Mouse (Mus musculus): ENCODE data around the gene Olfr1507. TPM values are rescaled to one million over a fixed set of nuclear protein-coding genes. Genes with fewer than 3 reads are reported as not detected.

Gene Olfr1507
- not detected for total RNA-seq (2021)
- polyA plus RNA-seq (2012; rRNA removed) = not detected in 2 replicates
- long read RNA-seq = 0 reads

GRCm38 (mm10) chr14:52495516-52495915, at the start of gene Olfr1507:
Gene Olfr1507 (minus strand): TSS chr14:52495749.
- no peaks in the 10 kb centered on the region for H3K27me3 ChIP-seq (ENCODE audit: control insufficient read depth, insufficient read depth, low read length)
- no peak within 1 kb of the TSS for H3K9ac ChIP-seq (ENCODE audit: low read depth, low read length)
- no peak within 1 kb of the TSS for H3K27ac ChIP-seq
- no peak within 1 kb of the TSS for H3K4me3 ChIP-seq
- DNase-seq = no peak
- TF ChIP-seq EP300 (IDR thresholded peaks at IDR 0.05; ENCODE audit: insufficient read depth, low read depth, low read length) (no peak), POLR2A (IDR thresholded peaks at IDR 0.05; ENCODE audit: insufficient read depth, low read depth, low read length) (no peak), CTCF (IDR thresholded peaks at IDR 0.05) (no peak)
- intact Hi-C loops (cut with DNase I) = no loop called here
- no peaks in the 10 kb centered on the region for H3K79me2 ChIP-seq (replicated peaks; ENCODE audit: control insufficient read depth, insufficient read depth, low read length)
- WGBS = 76% methylated on average over 4 of the region's 4 CpGs
- no peaks in the 10 kb centered on the region for H3K36me3 ChIP-seq (ENCODE audit: control insufficient read depth, insufficient read depth, low read length)
- no peaks in the 10 kb centered on the region for H3K4me1 ChIP-seq (ENCODE audit: control insufficient read depth, insufficient read depth, low read length)

- 81% methylated on average over 1 of the region's 1 CpGs for WGBS
- Histone ChIP-seq H3K27me3 (ENCODE audit: control insufficient read depth, insufficient read depth, low read length) (no peaks in the 10 kb centered on the region), H3K79me2 (replicated peaks; ENCODE audit: control insufficient read depth, insufficient read depth, low read length) (no peaks in the 10 kb centered on the region), H3K36me3 (ENCODE audit: control insufficient read depth, insufficient read depth, low read length) (no peaks in the 10 kb centered on the region), H3K9ac (ENCODE audit: low read depth, low read length) (no peak overlapping the region), H3K4me3 (no peak overlapping the region), H3K27ac (no peak overlapping the region), H3K4me1 (ENCODE audit: control insufficient read depth, insufficient read depth, low read length) (no peaks in the 10 kb centered on the region)
- TF ChIP-seq EP300 (IDR thresholded peaks at IDR 0.05; ENCODE audit: insufficient read depth, low read depth, low read length) = no peak
- TF ChIP-seq CTCF (IDR thresholded peaks at IDR 0.05) = no peak
- TF ChIP-seq POLR2A (IDR thresholded peaks at IDR 0.05; ENCODE audit: insufficient read depth, low read depth, low read length) = no peak
- intact Hi-C loops (cut with DNase I) = no loop called here
- no peak for DNase-seq
Measured at GRCm38 (mm10) chr14:52533336-52533735, 37.8 kb upstream of the Olfr1507 start.

GRCm38 (mm10) chr14:52524952-52525351, 29.4 kb upstream of the Olfr1507 start:
- intact Hi-C loops (cut with DNase I) = no loop called here
- no peaks in the 10 kb centered on the region for H3K4me1 ChIP-seq (ENCODE audit: control insufficient read depth, insufficient read depth, low read length)
- no peak for TF ChIP-seq EP300 (IDR thresholded peaks at IDR 0.05; ENCODE audit: insufficient read depth, low read depth, low read length)
- TF ChIP-seq CTCF (IDR thresholded peaks at IDR 0.05) = no peak
- TF ChIP-seq POLR2A (IDR thresholded peaks at IDR 0.05; ENCODE audit: insufficient read depth, low read depth, low read length) = no peak
- H3K9ac ChIP-seq (ENCODE audit: low read depth, low read length) = no peak overlapping the region
- H3K4me3 ChIP-seq = no peak overlapping the region
- H3K36me3 ChIP-seq (ENCODE audit: control insufficient read depth, insufficient read depth, low read length) = no peaks in the 10 kb centered on the region
- H3K79me2 ChIP-seq (replicated peaks; ENCODE audit: control insufficient read depth, insufficient read depth, low read length) = no peaks in the 10 kb centered on the region
- no peaks in the 10 kb centered on the region for H3K27me3 ChIP-seq (ENCODE audit: control insufficient read depth, insufficient read depth, low read length)
- DNase-seq = no peak
- 74% methylated on average over 1 of the region's 1 CpGs for WGBS
- no peak overlapping the region for H3K27ac ChIP-seq

GRCm38 (mm10) chr14:52467395-52467794, 28.2 kb downstream of the Olfr1507 start, which contains the start of gene Olfr1508:
Gene Olfr1508 (minus strand): TSS chr14:52467495.
- Histone ChIP-seq H3K27ac (no peak within 1 kb of the TSS), H3K4me1 (ENCODE audit: control insufficient read depth, insufficient read depth, low read length) (no peaks in the 10 kb centered on the region), H3K36me3 (ENCODE audit: control insufficient read depth, insufficient read depth, low read length) (no peaks in the 10 kb centered on the region), H3K27me3 (ENCODE audit: control insufficient read depth, insufficient read depth, low read length) (no peaks in the 10 kb centered on the region), H3K9ac (ENCODE audit: low read depth, low read length) (no peak within 1 kb of the TSS), H3K79me2 (replicated peaks; ENCODE audit: control insufficient read depth, insufficient read depth, low read length) (no peaks in the 10 kb centered on the region), H3K4me3 (no peak within 1 kb of the TSS)
- 55% methylated on average over 2 of the region's 2 CpGs for WGBS
- TF ChIP-seq CTCF (IDR thresholded peaks at IDR 0.05) = no peak
- TF ChIP-seq EP300 (IDR thresholded peaks at IDR 0.05; ENCODE audit: insufficient read depth, low read depth, low read length) = no peak
- no peak for TF ChIP-seq POLR2A (IDR thresholded peaks at IDR 0.05; ENCODE audit: insufficient read depth, low read depth, low read length)
- intact Hi-C loops (cut with DNase I) = no loop called here
- DNase-seq = no peak

GRCm38 (mm10) chr14:52465738-52466137, 29.8 kb downstream of the Olfr1507 start:
- H3K9ac ChIP-seq (ENCODE audit: low read depth, low read length) = no peak overlapping the region
- no peaks in the 10 kb centered on the region for H3K79me2 ChIP-seq (replicated peaks; ENCODE audit: control insufficient read depth, insufficient read depth, low read length)
- no peaks in the 10 kb centered on the region for H3K36me3 ChIP-seq (ENCODE audit: control insufficient read depth, insufficient read depth, low read length)
- 68% methylated on average over 1 of the region's 1 CpGs for WGBS
- no peak for DNase-seq
- H3K27ac ChIP-seq = no peak overlapping the region
- intact Hi-C loops (cut with DNase I) = no loop called here
- TF ChIP-seq EP300 (IDR thresholded peaks at IDR 0.05; ENCODE audit: insufficient read depth, low read depth, low read length) = no peak
- TF ChIP-seq POLR2A (IDR thresholded peaks at IDR 0.05; ENCODE audit: insufficient read depth, low read depth, low read length) = no peak
- no peak for TF ChIP-seq CTCF (IDR thresholded peaks at IDR 0.05)
- H3K27me3 ChIP-seq (ENCODE audit: control insufficient read depth, insufficient read depth, low read length) = no peaks in the 10 kb centered on the region
- no peak overlapping the region for H3K4me3 ChIP-seq
- no peaks in the 10 kb centered on the region for H3K4me1 ChIP-seq (ENCODE audit: control insufficient read depth, insufficient read depth, low read length)

- Histone ChIP-seq H3K4me1 (ENCODE audit: control insufficient read depth, insufficient read depth, low read length) (no peaks in the 10 kb centered on the region), H3K27me3 (ENCODE audit: control insufficient read depth, insufficient read depth, low read length) (no peaks in the 10 kb centered on the region), H3K79me2 (replicated peaks; ENCODE audit: control insufficient read depth, insufficient read depth, low read length) (no peaks in the 10 kb centered on the region), H3K36me3 (ENCODE audit: control insufficient read depth, insufficient read depth, low read length) (no peaks in the 10 kb centered on the region), H3K27ac (no peak overlapping the region), H3K9ac (ENCODE audit: low read depth, low read length) (no peak overlapping the region), H3K4me3 (no peak overlapping the region)
- no peak for TF ChIP-seq POLR2A (IDR thresholded peaks at IDR 0.05; ENCODE audit: insufficient read depth, low read depth, low read length)
- no peak for TF ChIP-seq EP300 (IDR thresholded peaks at IDR 0.05; ENCODE audit: insufficient read depth, low read depth, low read length)
- TF ChIP-seq CTCF (IDR thresholded peaks at IDR 0.05) = no peak
- no peak for DNase-seq
- intact Hi-C loops (cut with DNase I) = no loop called here
Measured at GRCm38 (mm10) chr14:52461928-52462327, 33.6 kb downstream of the Olfr1507 start.

All from heart, adult 2 months (tissue).